Mouse (Mus musculus): ENCODE data around the gene C3ar1. TPM values are rescaled to one million over a fixed set of nuclear protein-coding genes. Genes with fewer than 3 reads are reported as not detected.

Gene C3ar1
- total RNA-seq, 2 experiments from 2014 or later, result 1.3 TPM; not detected in 1

DNA sequence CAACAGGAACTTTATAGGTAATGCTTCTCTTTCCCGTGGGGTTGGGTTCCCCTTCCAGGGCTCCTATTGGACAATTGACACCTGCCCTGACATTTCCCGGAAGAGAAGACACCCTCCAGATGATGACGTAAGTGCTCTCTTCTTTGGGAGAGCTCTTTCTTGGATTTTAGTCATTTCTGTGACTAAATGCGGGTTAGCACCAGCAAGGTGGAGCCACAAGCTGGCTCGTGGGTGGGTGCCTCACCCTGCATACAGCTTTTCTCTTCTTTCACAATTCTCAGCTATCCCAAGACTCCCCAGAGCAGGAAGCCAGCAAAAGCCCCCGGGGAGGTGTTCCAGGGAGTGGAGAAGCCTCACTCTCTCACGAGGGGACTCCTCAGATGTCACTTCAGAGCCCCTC is 23.1 kb downstream of the C3ar1 start:
- no peak for ATAC-seq (replicated peaks; ENCODE audit: low FRiP score, poor library complexity, severe bottlenecking)

DNA sequence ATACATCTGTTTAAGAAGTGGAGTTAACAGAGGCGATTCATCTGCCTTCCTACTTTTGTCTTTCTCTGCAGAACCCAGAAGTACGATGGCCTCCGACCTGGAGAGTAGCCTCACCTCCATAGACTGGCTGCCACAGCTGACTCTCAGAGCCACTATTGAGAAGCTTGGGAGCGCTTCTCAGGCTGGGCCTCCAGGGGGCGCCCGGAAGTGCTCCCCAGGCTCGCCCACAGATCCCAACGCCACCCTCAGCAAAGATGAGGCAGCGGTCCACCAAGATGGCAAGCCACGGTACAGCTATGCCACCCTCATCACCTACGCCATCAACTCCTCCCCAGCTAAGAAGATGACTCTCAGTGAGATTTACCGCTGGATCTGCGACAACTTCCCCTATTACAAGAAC is 27.9 kb downstream of the C3ar1 start:
- peak; percentile 72 for ATAC-seq (replicated peaks; ENCODE audit: low FRiP score, poor library complexity, severe bottlenecking)

DNA sequence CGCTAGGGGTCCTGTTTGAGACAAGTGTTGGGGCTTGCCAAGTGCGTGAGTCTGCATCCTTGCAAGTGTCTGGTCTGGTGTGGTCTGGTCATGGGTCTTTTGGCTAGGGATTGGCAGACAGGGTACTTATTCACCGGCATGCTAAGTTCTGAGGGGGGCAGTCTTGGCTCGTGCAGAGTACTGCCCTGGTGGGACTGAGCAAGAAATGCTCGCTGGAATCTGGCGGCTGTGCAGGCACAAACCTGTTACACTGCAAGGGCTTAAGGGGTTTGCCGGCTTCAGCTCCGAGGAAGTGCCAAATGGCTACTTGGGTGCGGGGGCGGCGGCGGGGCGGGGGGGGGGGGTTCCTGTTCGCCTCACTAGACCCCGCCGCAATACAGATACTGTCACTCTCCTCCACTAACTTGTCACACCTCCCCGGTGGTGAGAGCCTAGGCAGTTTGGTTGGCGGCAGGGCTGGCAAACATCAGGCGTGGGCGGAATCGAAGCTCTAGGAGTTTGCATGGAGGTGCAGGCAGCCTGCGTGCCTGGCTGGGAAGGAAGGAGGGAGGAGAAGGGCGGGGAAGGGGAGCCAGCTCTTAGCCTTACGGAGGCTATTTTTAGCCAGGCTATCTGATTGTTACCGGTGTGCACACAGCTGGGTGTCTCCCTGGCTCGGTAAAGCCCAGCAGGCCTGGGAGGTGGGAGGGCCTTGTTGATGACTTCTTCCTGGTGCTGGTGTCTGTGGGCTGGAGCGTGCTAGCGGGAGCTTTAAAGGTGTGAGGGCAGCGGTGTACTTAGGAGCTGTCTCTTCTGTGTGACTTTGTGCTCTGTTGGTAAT is 29.8 kb downstream of the C3ar1 start:
- ATAC-seq (replicated peaks; ENCODE audit: low FRiP score, poor library complexity, severe bottlenecking), result peak; percentile 92

DNA sequence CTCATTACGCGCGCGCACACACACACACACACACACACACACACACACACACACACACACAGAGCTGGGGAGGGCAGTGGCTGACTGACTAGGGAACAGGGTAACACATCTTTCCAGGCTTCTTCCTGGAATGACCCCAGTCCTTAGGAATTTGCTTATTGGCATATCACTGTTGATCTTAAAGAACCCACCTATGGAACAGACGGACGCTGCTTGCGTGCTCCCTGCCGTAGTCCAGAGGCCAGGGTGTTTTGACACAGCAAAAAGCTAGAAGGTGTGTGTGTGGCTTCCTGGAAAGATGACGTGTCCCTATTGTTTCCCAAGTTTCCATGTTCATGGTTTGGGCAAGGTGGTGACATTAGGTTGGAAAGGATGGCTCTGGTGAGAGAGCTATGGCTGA is 30.8 kb downstream of the C3ar1 start:
- no peak for ATAC-seq (replicated peaks; ENCODE audit: low FRiP score, poor library complexity, severe bottlenecking)

DNA sequence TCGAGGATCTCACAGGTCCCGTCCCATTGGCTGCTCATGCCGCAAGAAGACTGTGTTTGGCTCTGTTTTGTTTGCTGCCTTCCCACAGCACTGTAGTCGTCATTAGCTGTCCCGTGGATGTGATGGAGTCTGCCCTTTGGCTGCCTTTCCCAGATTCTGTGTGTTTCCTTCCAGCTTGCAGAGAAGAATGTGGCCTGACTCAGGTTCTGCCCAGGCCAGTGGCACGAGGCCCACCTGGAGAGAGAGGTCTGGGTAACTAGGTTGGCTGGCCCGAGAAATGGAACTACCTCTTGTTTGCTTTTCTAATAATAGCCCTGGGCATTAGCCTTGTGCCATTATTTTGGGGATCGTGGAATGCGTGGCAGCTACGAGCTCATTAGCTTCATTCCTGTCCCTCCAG is 31.9 kb downstream of the C3ar1 start:
- no peak for ATAC-seq (replicated peaks; ENCODE audit: low FRiP score, poor library complexity, severe bottlenecking)

DNA sequence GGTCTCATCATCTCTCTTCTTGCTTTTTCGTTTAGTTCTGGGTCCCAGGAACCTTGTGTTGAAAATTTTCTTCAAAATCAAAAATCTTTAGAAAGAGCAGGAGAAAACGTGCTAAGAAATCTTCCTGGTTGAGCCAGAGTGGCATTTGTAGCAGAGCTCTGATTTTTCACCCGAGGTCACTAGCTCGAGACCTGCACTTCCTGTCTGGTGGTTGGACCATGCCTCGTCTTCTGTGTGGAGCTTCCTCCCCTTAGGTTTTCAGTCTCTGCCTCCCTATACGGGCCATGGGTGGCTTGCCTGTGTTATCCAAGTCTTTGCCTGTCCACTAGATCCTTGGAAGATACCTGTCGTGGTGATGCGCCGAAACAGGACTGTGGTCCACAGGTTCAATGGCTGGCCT is 34.1 kb downstream of the C3ar1 start:
- ATAC-seq (replicated peaks; ENCODE audit: low FRiP score, poor library complexity, severe bottlenecking), result no peak

DNA sequence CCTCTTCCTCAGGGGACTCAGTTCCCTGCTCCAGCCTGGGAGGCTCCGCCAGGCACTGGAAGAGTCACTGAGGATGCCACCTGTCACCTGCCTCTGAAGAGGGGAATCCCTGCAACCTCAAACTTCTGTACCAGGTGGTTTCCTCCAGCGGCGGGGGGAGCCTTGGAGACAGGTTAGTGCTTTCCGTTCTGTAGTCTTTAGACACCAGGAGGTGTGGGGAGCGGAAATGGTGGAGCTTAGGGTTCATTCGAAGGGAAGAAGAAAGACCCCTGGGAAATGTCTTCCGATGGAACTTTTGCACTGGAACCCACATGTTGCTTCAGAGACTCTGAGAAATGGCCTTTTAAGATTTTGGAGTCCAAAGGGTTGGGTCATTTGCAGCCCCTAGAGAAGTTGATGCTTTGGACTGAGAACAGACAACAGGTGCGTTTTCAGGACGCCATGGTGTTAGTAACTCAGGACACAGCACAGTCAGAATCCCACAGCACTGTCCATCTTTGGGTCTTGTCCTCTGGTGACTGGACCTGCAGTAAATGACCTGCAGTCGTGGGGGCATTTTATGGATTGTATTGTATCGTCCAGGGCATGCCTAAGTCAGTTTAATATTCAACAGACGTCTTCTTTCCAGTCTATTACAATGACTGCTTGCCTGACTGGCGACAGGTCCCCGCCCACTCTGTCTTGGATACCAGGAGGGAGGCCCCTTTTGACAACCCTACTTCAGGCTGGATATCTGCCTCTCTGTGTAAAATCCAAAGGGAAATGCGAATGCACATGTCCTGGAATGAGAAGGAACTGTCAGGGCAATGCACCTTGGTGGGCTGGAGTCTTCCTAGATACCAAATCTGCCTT is 34.9 kb downstream of the C3ar1 start:
- no peak for ATAC-seq (replicated peaks; ENCODE audit: low FRiP score, poor library complexity, severe bottlenecking)

DNA sequence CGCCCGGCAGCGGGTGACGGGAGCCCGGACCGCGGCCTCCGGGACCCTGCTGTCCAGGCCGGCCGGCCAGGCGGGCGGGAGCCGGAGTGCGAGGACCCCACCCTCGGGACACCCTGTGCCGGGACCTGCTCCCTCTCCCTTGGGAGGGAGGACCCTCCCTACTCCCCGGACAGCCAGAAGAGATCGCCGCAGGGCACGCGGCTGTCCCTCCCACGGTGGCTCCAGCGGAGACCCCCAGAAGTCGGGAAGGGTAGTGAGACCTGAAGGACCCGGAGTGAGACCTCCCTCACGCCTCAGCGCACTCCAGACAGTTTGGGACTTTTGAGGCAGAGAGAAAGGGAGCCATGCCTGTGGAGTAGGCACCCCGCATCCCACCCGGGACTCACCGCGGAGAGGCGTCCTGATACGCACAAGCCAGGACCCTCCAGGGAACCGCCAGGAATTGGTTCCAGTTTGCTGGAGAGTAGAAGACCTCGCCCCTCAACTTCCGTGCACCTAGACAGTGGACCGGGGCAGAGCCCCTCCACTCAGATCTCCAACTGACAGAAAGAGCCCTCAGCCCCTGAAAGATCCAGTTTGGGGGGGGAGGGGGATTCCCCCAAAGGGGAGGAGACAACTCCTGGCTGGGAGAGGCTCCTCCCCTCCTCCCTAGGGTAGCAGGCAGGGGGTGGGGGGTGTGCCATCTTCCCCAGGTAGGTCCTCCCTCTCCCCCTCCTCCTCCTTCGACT is 35.7 kb downstream of the C3ar1 start:
- peak; percentile 33 for ATAC-seq (replicated peaks; ENCODE audit: low FRiP score, poor library complexity, severe bottlenecking)

DNA sequence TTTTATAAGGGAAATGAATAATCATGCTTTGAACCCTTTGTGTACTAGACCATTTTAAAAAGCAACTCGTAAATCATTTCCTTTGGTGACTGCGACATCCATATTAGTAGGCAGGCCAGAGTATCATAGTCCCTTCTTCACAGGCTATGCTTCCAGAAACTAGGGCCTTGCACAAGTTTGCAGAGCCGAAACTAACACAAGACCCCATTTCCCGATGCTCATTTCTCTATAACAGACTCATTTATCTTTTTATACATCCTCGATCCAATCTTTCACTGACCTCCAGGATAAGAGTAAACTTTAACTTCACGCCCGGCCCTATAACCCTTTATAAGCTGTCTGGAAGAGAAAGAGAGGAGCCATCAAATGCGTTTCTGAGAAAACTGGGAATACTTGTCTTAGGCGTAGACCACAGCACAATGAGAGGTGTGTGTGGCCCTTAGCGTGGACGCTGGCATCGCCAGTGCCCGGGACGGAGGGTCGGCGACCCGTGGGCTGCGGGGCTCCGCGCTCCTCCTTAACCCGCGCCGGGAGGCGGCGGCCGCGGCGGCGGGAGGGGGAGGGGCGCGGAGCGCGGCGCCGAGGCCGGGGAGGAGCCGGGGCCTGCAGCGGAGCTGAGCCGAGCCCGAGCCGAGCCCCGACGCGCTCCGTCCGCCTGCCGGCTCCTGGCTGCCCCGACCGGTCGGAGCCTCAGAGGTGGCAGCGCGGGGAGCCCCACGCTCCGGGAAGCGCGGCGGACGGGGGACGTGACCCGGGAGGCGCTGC is 36.5 kb downstream of the C3ar1 start, which contains the start of gene Foxj2:
Foxj2 (plus strand) TSS at position 609 of the 765 bp plus-strand sequence.
- ATAC-seq (replicated peaks; ENCODE audit: low FRiP score, poor library complexity, severe bottlenecking), result peak; percentile 85

DNA sequence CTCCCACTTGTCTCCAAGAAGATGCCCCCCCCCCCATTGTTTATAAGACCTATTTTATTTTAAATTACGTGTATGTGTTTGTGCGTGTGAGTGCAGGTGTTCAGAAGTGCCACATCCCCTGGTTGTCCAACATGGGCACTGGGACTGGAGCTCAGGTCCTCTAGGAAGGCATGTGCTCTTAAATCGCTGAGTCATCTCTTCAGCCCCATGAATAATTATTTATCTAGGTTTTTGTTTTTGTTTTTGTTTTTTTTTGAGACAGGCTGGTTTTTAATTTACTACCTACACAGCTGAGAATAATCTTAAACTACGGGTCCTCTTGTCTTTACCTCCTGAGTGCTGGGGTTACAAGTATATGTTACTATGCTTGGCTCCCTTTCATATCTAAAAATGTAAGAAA is 42.3 kb downstream of the C3ar1 start:
- no peak for ATAC-seq (replicated peaks; ENCODE audit: low FRiP score, poor library complexity, severe bottlenecking)

DNA sequence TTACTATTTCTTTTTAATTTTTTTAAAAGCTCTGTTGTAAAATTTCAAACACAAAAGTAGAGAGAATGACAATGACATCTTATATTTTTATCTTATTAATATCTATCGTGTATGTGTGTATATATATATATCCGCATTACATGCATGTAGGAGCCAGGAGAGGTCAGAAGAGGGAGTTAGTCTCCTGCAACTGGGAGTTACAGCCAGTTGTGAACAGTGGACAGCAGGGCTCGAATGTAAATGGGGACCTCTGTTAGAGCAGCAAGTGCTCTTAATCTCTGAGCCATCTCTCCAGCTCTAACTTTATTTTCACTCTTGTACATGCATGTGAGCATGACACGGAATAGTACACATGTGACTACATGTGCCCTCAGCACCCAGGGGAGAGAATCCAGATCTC is 43.2 kb downstream of the C3ar1 start:
- no peak for ATAC-seq (replicated peaks; ENCODE audit: low FRiP score, poor library complexity, severe bottlenecking)

DNA sequence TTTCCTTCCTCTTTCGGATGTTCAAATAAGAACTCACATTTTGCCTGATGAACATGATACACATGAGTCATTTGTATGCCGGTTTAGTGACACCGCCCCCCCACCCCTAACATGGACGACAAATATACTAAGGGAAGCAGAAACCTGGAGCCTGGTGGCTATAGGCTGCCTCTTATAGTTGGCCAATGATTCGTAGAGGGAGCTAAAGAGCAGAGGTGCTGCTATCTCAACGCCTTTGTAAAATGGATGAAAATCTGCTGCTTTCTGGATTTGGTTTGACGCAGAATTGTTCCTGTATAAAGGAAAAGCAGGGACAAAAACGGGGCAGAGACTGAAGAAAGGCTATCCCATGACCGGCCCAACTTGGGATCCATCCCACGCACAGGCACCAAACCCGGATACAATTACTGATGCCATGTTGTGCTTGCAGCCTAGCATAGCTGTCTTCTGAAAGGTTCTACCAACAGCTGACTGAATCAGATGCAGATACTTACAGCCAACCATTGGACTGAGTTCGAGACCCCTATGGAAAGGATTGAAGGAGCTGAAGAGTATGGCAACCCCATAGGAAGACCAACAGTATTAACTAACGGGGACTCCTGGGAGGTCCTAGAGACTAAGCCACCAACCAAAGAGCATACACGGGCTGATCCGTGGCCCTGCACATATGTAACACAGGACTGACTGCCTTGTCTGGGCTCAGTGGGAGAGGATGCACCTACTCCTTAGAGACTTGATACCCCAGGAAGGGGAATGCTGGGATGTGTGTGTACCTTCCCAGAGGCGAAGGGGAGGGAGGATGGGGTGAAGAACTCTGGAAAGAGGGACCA is 44.0 kb downstream of the C3ar1 start:
- ATAC-seq (replicated peaks; ENCODE audit: low FRiP score, poor library complexity, severe bottlenecking), result peak; percentile 67

DNA sequence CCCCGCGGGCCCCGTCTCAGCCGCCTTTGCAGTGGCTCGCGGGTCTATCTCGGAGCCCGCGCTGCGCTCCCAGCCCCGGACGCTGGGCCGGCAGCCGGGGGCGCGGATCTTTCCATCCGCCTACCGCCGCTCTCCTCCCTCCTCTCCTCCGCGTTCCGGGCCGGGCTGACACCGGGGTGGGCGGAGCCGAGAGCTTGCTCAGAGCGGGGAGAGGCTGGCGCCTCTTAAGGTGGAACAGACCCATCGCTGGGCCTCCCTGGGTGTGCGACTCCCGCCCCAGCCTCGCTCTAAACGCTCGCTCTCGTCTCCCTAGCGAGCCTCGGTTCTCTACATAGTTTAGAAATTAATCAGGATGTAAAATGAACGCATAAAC is 44.7 kb downstream of the C3ar1 start:
- ATAC-seq (replicated peaks; ENCODE audit: low FRiP score, poor library complexity, severe bottlenecking), result peak; percentile 82

DNA sequence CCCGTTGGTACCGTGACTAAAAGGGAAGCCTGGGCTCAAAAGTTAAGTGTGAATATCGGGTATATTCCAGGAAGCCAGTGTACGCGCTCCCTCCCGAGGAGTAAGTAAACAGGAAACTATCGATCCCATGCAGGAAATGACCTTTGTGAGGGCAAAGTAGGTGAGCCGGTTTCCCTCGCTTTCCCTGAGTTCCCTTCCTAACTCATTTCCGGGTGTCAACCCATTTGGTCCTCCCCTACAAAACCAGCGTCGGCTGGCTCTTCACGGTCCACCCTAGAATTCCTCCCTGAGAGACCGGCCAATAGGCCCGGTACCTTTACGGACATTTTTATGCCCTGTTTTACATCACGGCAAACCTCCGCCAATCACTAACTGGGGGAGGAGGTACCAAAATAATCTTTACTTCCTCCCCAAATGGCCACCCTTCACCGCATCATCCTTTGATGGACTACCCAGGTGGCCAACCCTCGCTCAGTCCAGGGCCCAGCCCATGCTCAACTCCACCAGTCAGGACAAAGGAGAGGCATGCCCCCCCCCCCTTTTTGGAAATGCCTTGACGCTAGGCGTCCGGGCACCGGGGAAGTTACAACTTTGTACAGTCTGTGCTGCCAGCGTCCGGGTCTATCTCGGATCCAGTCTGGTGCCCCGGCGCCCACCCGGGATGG is 45.2 kb downstream of the C3ar1 start:
- peak; percentile 88 for ATAC-seq (replicated peaks; ENCODE audit: low FRiP score, poor library complexity, severe bottlenecking)

DNA sequence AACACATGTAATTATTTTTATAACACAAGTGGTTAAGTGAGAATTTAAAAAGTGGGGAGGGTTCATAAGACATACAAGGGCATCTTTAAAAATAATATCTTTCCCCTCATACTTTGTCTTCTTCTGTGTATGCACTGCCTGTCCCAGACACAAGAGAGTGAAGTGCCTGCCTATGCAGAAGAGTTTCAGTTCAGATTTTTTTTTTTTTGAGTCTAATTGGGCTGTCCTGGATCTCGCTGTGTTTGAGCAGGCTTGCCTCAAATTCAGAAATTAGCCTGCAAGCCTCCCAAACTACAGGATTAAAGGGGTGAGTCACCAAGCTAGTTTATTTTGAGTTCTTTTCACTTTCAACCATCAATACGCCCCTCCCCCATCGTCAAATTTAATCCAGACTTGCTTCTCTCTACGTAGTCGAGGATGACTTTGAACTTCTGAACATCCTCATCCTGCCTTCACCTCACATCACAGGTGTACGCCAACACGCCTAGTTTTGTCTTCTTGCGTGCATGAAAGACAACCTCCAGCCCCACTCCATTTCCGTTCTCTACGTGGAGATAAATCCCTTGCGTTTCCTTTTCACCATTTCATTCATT is 45.8 kb downstream of the C3ar1 start:
- peak; percentile 23; the same call in 1 of the 2 replicates for ATAC-seq (replicated peaks; ENCODE audit: low FRiP score, poor library complexity, severe bottlenecking)

DNA sequence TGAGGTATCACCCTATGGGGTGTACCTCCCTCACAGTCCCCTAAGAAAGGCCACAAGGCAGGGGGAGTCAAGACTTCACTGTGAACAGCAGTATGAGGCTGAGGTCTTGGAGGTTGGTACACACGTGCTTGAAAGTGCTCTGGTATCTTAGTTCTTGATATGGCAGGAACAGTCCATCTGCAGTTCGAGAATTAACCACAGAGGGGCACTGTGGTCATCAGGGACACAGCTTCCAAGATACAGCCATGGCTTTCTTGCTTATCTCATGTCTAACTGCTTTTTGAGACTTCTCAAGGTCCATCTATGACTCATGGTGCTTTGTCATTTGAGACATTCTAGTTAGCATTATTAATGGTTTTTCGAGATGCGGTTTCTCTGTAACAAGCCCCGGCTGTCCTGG is 51.5 kb downstream of the C3ar1 start:
- ATAC-seq (replicated peaks; ENCODE audit: low FRiP score, poor library complexity, severe bottlenecking), result peak; percentile 80

DNA sequence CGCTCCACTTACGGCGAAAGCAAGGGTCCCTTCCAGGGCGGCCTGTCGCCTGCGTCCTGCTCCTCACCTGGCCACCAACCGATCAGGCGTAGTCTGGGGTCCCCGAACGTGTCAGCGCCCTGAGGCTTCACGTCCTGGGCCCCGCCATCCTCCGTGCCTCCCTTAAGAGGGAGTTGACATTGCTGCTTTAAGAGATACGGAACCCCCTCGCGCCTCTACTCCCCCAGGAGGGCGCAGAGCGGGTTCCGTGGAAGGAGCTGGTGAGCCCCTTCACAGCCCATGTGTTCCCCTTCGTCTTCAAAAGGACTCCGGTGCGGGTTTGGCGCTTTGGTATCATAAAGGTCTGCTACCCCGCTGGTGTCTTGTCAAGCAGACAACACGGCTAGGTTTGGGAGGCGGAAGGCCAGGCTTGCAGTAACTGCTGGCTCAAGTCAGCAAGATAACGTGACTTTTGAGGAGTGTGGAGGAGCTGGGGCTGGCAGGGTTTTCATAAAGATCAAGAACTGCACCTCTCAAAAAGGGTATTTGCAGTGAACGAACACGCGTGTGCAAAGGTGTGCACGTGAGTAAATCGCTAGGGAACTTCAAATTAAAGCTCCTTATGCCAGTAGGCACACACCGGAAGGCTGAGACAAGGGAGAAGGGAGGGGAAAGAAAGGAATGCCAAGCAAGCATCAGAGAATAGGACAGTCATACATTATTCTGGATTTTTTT is 54.0 kb downstream of the C3ar1 start:
- peak; percentile 68 for ATAC-seq (replicated peaks; ENCODE audit: low FRiP score, poor library complexity, severe bottlenecking)
